Mouse (Mus musculus) mammary gland, adult 2 months (tissue): ENCODE results near the gene Vmn1r5. TPM values are rescaled to one million over a fixed set of nuclear protein-coding genes. Genes with fewer than 3 reads are reported as not detected.

Experiments used
- polyA plus RNA-seq: library from polyadenylated mRNA; depleted of rRNA; stranded (reverse); fragments of >200 nt; gene quantifications from 2 replicates; pipeline ENCODE4 v1.2.3, GENCODE M21; 2012; ENCODE audit warnings: low replicate concordance; rRNA removed

Vmn1r5 gene
- not detected in 2 replicates for polyA plus RNA-seq

GRCm38 (mm10) chr6:56969973-56970372 lies at the start of gene Vmn1r5:
TSS of gene Vmn1r5 (plus strand) at chr6:56970273.

GRCm38 (mm10) chr6:56923726-56924707 lies 46.1 kb upstream of the Vmn1r5 start, which contains the start of the genes Nt5c3 and Vmn1r4:
TSS of gene Nt5c3 (minus strand) at chr6:56923932.
TSS of gene Vmn1r4 (plus strand) at chr6:56924015.

GRCm38 (mm10) chr6:56996943-56997342 lies 26.9 kb downstream of the Vmn1r5 start, which contains the start of gene Vmn1r6:
TSS of gene Vmn1r6 (plus strand) at chr6:56997243.

GRCm38 (mm10) chr6:57025224-57025623 lies 55.2 kb downstream of the Vmn1r5 start, which contains the start of gene Vmn1r7:
TSS of gene Vmn1r7 (minus strand) at chr6:57025324.

GRCm38 (mm10) chr6:57031984-57032383 lies 61.9 kb downstream of the Vmn1r5 start, which contains the start of gene Vmn1r8:
TSS of gene Vmn1r8 (plus strand) at chr6:57032284.

Other genes starting within 250 kb of the Vmn1r5 start
- 6.4 and 11.8 TPM in 2 replicates for gene Kbtbd2, start 172.5 kb upstream of the Vmn1r5 start, polyA plus RNA-seq
- 69.0 and 78.8 TPM in 2 replicates for gene Fkbp9, start 138.2 kb upstream of the Vmn1r5 start, polyA plus RNA-seq
- 5.2 and 6.1 TPM in 2 replicates for gene Nt5c3, start 46.3 kb upstream of the Vmn1r5 start, polyA plus RNA-seq
- gene Vmn1r4, start 46.3 kb upstream of the Vmn1r5 start, polyA plus RNA-seq = 0.06 TPM in 1 of 2 replicates, not detected in the other
- gene Vmn1r6, start 27.0 kb downstream of the Vmn1r5 start, polyA plus RNA-seq = not detected in 2 replicates
- not detected in 2 replicates for gene Vmn1r7, start 55.1 kb downstream of the Vmn1r5 start, polyA plus RNA-seq
- not detected in 2 replicates for gene Vmn1r8, start 62.0 kb downstream of the Vmn1r5 start, polyA plus RNA-seq
- gene Vmn1r9, start 96.5 kb downstream of the Vmn1r5 start, polyA plus RNA-seq = not detected in 2 replicates
- gene Vmn1r10, start 139.2 kb downstream of the Vmn1r5 start, polyA plus RNA-seq = not detected in 2 replicates
- not detected in 2 replicates for gene Vmn1r11, start 163.2 kb downstream of the Vmn1r5 start, polyA plus RNA-seq
- not detected in 2 replicates for gene Vmn1r12, start 186.6 kb downstream of the Vmn1r5 start, polyA plus RNA-seq
- gene Vmn1r13, start 233.0 kb downstream of the Vmn1r5 start, polyA plus RNA-seq = not detected in 2 replicates